Mouse (Mus musculus) thymus, adult 18-20 months (tissue): ENCODE data around the gene Serpinb6a.

Experiments
- DNase-seq, 2 experiments: peaks; one replicate each; pipeline ENCODE4 v3.0.0; 2022; ENCODE audit warnings: mixed read lengths in 2 of 2

The Serpinb6a gene

GRCm38 (mm10) chr13:34002058-34003006, at the start of gene Serpinb6a, which contains the start of gene Ripk1:
Serpinb6a (minus strand) TSS chr13:34002794.
Ripk1 (plus strand) TSS chr13:34002363.
- peak; percentile 88 to 90 for DNase-seq

GRCm38 (mm10) chr13:34051692-34052091, 49.1 kb upstream of the Serpinb6a start:
- DNase-seq: no peak

- DNase-seq: no peak
Measured at GRCm38 (mm10) chr13:34050479-34050878, 47.9 kb upstream of the Serpinb6a start.

- no peak for DNase-seq
Measured at GRCm38 (mm10) chr13:34047526-34047925, 44.9 kb upstream of the Serpinb6a start.

DNA sequence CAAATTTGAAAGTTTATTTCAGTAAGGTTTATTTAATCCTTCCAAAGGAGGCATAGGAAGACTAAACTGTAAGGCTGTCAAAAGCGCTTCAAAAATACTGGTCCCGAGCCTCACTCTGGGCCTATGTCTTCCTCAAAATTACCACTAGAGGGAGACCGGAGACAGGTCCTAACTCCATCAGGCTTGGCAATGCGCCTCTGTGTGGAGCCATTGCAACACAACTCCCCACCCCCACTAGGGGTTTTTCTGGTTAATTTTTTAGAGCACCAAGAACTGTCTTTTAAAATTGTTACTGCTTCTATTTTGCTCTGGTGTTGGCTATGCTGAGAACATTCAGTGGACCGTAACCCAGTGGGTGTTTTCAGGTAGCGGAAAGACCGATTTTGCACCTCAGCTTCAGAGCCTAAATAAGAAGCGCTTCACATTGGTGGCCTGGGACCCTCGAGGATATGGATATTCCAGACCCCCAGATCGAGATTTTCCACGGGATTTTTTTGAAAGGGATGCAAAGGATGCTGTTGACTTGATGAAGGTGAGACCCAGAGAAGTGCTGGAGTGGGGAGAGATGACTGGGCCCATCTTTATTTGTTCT, 43.9 kb upstream of the Serpinb6a start:
- peak; percentile 55 to 61 for DNase-seq

DNA sequence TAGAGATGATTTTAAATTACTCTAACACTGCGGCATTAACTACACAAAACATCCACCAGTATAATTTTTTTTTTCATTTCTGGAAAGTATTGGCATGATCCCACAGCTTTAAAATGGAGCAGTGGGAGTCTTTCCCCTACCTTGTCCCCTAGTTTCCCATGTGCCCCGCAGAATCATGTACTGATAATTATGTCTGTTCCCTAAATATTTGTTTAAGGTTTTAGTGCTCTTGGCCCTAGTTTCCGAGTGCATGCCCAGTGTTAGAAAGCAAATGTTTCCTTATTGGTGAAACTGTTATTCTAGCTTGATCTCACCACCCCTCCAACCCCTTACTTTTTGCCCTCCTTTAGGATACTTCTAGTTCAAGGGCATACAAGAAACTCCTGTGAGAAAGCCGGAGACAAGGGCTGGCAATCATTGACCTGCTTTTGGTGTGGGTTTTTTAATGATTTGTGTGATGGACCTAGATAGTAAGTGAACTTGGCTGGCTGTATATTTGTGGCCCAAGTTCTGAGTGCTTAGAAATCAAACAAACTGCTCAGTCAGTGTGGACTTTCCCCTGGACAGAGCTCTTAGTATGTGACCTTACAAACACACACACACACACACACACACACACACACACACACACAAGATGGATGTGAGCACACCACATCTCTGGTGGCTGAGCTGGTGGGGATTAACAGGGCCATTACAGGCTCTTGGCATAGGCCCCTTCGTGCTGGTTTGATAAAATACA, 43.1 kb upstream of the Serpinb6a start:
- no peak for DNase-seq

- DNase-seq: no peak
Measured at GRCm38 (mm10) chr13:34043716-34044393, 41.3 kb upstream of the Serpinb6a start.

- DNase-seq: no peak
Measured at GRCm38 (mm10) chr13:34040091-34040490, 37.5 kb upstream of the Serpinb6a start.

GRCm38 (mm10) chr13:34038901-34039341, 36.3 kb upstream of the Serpinb6a start:
- no peak for DNase-seq

GRCm38 (mm10) chr13:34038056-34038432, 35.5 kb upstream of the Serpinb6a start:
- no peak for DNase-seq

DNA sequence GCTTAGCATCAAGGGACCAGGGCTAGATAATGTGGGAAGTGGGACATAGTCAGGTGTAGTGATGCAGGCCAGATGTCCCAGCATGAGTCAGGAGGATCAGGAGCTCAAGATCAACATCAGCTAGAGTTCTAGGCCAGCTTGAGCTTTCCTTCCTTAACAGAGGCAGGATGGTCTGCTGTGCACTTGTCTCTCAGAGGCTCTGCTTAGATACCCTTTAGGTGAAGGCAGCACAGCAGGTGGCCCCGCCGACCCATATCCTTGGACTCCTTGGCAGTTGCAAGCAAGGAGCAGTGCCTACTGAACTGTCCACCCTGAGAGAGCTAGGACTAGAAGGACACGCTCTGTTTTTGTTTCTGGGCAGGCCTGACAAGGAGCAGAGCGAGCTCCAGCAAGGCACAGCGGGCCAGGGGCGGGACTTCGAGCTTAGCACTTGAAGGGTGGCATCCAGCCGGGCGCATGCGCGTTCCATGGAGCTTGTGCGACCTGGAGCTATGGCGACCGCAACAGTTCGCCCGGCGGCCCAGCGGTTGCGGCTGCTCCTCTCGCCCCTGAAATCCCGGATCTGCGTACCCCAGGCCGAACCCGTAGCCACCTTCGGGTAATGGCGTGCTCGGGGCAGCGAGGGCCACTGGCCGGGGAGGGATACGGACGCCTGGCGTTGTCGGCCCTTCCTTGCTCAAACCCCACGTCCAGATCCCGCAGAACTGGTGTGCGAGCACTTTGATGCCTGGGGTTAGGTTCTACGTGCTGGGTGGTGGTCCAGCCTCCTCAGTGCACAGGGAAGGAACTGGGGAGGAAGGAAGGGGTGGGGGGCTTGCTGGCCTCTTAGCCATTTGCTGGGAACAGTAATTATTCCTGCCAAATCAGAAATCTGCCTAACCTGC, 34.8 kb upstream of the Serpinb6a start, which contains the start of gene Bphl:
TSS of gene Bphl (plus strand) at position 426 of the 884 bp plus-strand sequence.
- DNase-seq: peak; percentile 85 to 88

- DNase-seq: no peak
Measured at GRCm38 (mm10) chr13:34036726-34037125, 34.1 kb upstream of the Serpinb6a start.

DNA sequence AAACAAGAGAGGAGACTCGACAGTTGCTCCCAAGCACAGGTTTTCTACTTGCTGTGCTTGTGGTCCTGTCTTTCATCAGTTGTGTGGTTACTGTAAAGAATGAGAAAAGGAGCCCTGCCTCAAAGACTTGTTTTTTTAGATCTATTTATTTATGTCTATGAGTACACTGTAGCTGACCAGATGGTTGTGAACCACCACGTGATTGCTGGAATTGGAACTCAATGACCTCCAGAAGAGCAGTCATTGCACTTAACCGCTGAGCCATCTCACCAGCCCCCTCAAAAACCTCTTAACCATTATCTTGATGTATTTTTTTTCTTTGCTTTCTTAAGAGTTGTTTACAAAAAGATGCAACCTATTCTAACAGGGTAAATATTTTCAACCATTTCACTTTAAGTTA, 32.8 kb upstream of the Serpinb6a start:
- DNase-seq: no peak

GRCm38 (mm10) chr13:34032041-34032440, 29.4 kb upstream of the Serpinb6a start:
- DNase-seq: no peak

- no peak for DNase-seq
Measured at GRCm38 (mm10) chr13:34021998-34022397, 19.4 kb upstream of the Serpinb6a start.

- DNase-seq: no peak
Measured at GRCm38 (mm10) chr13:34018521-34018920, 15.9 kb upstream of the Serpinb6a start.

DNA sequence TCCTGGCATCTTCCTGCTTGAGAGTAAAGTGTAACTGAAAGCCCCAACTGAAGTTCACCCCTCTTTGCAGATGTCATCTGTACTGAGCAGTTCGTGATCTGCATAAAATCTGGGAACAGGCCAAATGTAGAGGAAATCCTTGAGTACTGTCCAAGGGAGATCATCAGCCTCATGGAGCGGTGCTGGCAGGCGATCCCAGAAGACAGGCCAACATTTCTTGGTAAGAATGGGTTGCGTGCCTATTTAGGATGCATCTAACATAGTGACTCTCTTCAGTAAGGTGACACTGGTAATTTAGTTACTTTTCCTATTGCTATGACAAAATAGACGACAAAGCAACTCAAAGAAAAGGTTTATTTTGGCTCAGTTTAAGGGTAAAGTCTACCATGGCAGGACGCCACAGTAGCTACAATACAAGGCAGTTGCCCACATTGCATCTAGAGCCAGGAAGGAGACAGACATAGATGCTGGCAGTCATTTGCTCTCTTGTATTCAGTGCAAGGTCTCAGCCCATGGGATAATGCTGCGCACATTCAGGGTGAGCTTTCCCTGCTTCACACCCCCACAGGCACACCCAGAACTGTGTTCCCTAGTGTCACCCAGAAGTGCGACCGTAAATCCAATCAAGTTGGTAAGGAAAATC, 14.5 kb upstream of the Serpinb6a start:
- DNase-seq: no peak

DNA sequence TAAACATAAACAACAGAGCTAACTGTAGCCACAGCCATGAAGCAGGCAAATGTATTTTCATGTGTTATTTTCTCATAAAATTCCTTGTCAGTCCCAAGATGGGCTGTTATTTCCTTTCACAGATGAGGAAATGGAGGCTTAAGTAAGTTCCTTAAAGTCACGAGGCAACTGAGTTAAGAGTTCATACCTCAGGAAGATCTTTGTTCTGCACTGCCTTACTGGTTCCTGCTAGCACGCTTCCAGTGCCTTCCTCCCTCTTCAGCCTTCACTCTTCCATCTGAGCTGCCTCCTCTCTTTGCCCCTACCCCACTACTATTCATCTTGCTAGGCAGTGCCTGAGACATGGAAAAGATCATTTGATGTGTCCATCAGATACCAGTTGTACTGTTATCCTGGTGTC, 4.6 kb upstream of the Serpinb6a start:
- DNase-seq: no peak

- no peak for DNase-seq
Measured at GRCm38 (mm10) chr13:34003058-34003457, 464 bp upstream of the Serpinb6a start.

- DNase-seq: peak; percentile 14 to 20
Measured at GRCm38 (mm10) chr13:33995197-33995596, 7.4 kb downstream of the Serpinb6a start.

GRCm38 (mm10) chr13:33989625-33990024, 13.0 kb downstream of the Serpinb6a start:
- DNase-seq: no peak
